Mouse (Mus musculus): ENCODE results near the gene Akr1b10. TPM values are rescaled to one million over a fixed set of nuclear protein-coding genes. Genes with fewer than 3 reads are reported as not detected.
"Not testable (repeated sequence)": the region's sequence is repeated elsewhere in the genome, so short reads cannot be mapped to it uniquely, and the experiment has no call there.

Akr1b10 gene
- polyA plus RNA-seq, 1 experiment from 2014 or later = 44.8 TPM

- Histone ChIP-seq H3K4me3 (peak overlapping the region; percentile 70), H3K27me3 (ENCODE audit: insufficient read depth, poor library complexity, severe bottlenecking) (no peaks in the 10 kb centered on the region), H3K27ac (peak overlapping the region; percentile 89), H3K9me3 (no peaks in the 10 kb centered on the region), H3K4me1 (peaks cover 5% of the 10 kb centered on the region; the same call in 1 of the 2 replicates), H3K36me3 (peaks cover 22% of the 10 kb centered on the region)
- WGBS = 2% methylated on average over 13 of the region's 13 CpGs
- no peak for DNase-seq (ENCODE audit: low spot score)
Measured at GRCm38 (mm10) chr6:34384701-34385370, 818 bp downstream of the Akr1b10 start.

DNA sequence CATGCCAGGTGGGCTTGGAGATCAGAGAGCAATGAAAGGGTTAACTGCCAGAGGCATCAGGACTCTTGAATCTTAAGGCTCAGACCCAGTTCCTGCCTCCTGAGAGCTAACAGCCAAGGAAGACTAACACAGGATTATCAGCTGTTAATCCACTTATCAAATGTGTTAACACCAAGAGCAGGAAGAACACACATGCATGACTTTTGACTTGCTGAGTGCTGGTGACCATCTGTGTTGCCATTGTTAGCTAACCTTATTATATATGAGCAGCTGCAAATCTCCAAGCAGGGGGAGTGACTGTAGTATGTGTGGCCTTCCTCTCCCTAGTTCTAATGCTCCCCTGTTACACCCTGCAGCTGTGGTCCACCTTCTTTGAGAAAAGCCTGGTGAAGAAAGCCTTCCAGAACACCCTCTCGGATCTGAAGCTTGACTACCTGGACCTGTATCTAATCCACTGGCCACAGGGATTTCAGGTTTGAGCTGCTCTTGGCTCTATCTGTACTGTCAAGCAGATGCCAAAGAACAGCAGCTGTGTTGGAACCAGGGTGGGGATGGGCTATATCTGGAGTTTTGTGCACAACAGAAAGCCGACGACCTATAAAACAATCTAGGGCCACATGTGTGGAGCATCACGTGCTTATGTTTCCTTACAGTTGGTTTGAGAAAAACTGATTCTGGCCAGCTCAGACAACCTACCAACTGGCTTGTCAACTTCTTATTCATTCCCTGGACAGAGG, 4.6 kb downstream of the Akr1b10 start:
- DNase-seq (ENCODE audit: low spot score) = no peak
- 75% methylated on average over 4 of the region's 4 CpGs for whole genome bisulfite sequencing
- peaks cover 59% of the 10 kb centered on the region for H3K36me3 ChIP-seq
- no peaks in the 10 kb centered on the region for H3K27me3 ChIP-seq (ENCODE audit: insufficient read depth, poor library complexity, severe bottlenecking)
- H3K4me3 ChIP-seq = no peak overlapping the region
- no peaks in the 10 kb centered on the region for H3K9me3 ChIP-seq
- peaks cover 5% of the 10 kb centered on the region; the same call in 1 of the 2 replicates for H3K4me1 ChIP-seq
- no peak overlapping the region for H3K27ac ChIP-seq

GRCm38 (mm10) chr6:34395897-34396296, 11.9 kb downstream of the Akr1b10 start:
- no peak overlapping the region for H3K27ac ChIP-seq
- H3K9me3 ChIP-seq = no peaks in the 10 kb centered on the region
- peaks cover 71% of the 10 kb centered on the region for H3K36me3 ChIP-seq
- H3K4me3 ChIP-seq = no peak overlapping the region
- no peaks in the 10 kb centered on the region for H3K4me1 ChIP-seq
- WGBS = 76% methylated on average over 5 of the region's 5 CpGs
- no peaks in the 10 kb centered on the region for H3K27me3 ChIP-seq (ENCODE audit: insufficient read depth, poor library complexity, severe bottlenecking)
- DNase-seq (ENCODE audit: low spot score) = no peak

GRCm38 (mm10) chr6:34398431-34398830, 14.4 kb downstream of the Akr1b10 start:
- H3K9me3 ChIP-seq = no peaks in the 10 kb centered on the region
- H3K27me3 ChIP-seq (ENCODE audit: insufficient read depth, poor library complexity, severe bottlenecking) = no peaks in the 10 kb centered on the region
- H3K4me1 ChIP-seq = no peaks in the 10 kb centered on the region
- WGBS = 77% methylated on average over 6 of the region's 6 CpGs
- DNase-seq (ENCODE audit: low spot score) = no peak
- no peak overlapping the region for H3K27ac ChIP-seq
- no peak overlapping the region for H3K4me3 ChIP-seq
- H3K36me3 ChIP-seq = peaks cover 46% of the 10 kb centered on the region

DNA sequence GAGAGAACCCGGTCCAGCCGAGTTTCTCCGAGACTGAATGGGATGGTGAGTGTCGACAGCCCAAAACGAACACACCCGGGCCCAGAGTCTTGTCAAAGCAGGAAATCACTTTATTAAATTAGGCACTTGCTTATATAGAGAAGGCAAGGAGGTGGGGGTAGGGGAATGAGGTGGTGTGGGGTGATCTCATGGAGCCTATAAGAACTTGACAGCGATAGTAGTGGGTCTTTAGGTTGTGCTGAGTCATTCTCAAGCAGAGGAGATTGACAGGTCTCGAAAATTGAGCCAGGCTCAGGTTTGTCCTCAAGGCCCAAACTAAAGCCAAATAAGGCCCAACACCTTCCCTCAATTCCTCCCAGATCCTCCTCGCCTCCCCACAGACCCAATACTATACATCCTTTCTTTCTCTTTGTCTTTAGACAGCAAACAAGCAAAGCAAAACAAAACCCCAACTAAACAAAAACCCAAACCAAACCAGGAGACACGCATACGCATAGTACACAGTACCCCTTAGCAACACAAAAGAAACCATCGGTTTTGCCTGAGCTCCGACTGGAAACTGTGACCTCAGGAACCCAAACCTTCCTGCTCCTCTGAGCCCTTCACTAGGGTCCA, 15.7 kb downstream of the Akr1b10 start:
- 81% methylated on average over 13 of the region's 13 CpGs for WGBS
- Histone ChIP-seq H3K27ac (no peak overlapping the region), H3K9me3 (no peaks in the 10 kb centered on the region), H3K36me3 (peaks cover 34% of the 10 kb centered on the region), H3K27me3 (ENCODE audit: insufficient read depth, poor library complexity, severe bottlenecking) (no peaks in the 10 kb centered on the region), H3K4me3 (no peak overlapping the region), H3K4me1 (no peaks in the 10 kb centered on the region)
- no peak for DNase-seq (ENCODE audit: low spot score)

- no peaks in the 10 kb centered on the region for H3K4me1 ChIP-seq
- no peak overlapping the region for H3K27ac ChIP-seq
- no peaks in the 10 kb centered on the region for H3K9me3 ChIP-seq
- H3K36me3 ChIP-seq = peaks cover 26% of the 10 kb centered on the region
- no peak for DNase-seq (ENCODE audit: low spot score)
- WGBS = 63% methylated on average over 2 of the region's 2 CpGs
- no peaks in the 10 kb centered on the region for H3K27me3 ChIP-seq (ENCODE audit: insufficient read depth, poor library complexity, severe bottlenecking)
- H3K4me3 ChIP-seq = no peak overlapping the region
Measured at GRCm38 (mm10) chr6:34400696-34401095, 16.7 kb downstream of the Akr1b10 start.

- no peak for DNase-seq (ENCODE audit: low spot score)
- no peaks in the 10 kb centered on the region for H3K4me1 ChIP-seq
- H3K4me3 ChIP-seq = no peak overlapping the region
- no peaks in the 10 kb centered on the region for H3K36me3 ChIP-seq
- WGBS = 89% methylated on average over 4 of the region's 4 CpGs
- no peak overlapping the region for H3K27ac ChIP-seq
- peaks cover 4% of the 10 kb centered on the region; the same call in 1 of the 2 replicates for H3K9me3 ChIP-seq
- H3K27me3 ChIP-seq (ENCODE audit: insufficient read depth, poor library complexity, severe bottlenecking) = no peaks in the 10 kb centered on the region
Measured at GRCm38 (mm10) chr6:34406746-34407145, 22.7 kb downstream of the Akr1b10 start.

- DNase-seq (ENCODE audit: low spot score) = no peak
- Histone ChIP-seq H3K4me3 (no peak overlapping the region), H3K9me3 (peaks cover 4% of the 10 kb centered on the region; the same call in 1 of the 2 replicates), H3K36me3 (no peaks in the 10 kb centered on the region), H3K27ac (no peak overlapping the region), H3K4me1 (no peaks in the 10 kb centered on the region), H3K27me3 (ENCODE audit: insufficient read depth, poor library complexity, severe bottlenecking) (no peaks in the 10 kb centered on the region)
- 87% methylated on average over 10 of the region's 10 CpGs for WGBS
Measured at GRCm38 (mm10) chr6:34407403-34407802, 23.4 kb downstream of the Akr1b10 start.

DNA sequence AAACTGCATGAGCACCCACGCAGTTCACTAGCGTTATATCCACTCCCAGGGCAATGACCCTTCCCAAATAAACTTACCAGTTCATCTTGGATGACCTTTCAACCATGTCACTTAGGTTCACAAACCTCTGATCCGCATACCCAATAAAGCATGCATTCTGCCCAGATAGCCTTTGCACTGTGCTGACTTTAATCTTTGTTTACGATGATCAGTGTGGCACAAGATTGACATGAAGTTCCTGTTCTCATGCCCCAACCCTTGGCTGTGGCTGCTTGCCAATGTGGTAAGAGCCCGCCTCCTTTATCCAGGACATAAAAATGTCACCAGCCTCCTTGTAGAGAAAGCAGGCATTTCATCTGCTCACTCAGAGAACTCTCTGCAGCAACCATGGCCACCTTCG, 28.0 kb downstream of the Akr1b10 start, which contains the start of gene Akr1b7:
Akr1b7 (plus strand) TSS at position 312 of the 400 bp plus-strand sequence.
- Histone ChIP-seq H3K36me3 (no peaks in the 10 kb centered on the region), H3K27me3 (ENCODE audit: insufficient read depth, poor library complexity, severe bottlenecking) (no peaks in the 10 kb centered on the region), H3K4me1 (no peaks in the 10 kb centered on the region), H3K9me3 (no peaks in the 10 kb centered on the region), H3K27ac (no peak within 1 kb of the TSS), H3K4me3 (no peak within 1 kb of the TSS)
- DNase-seq (ENCODE audit: low spot score) = no peak
- WGBS = 76% methylated on average over 6 of the region's 6 CpGs

DNA sequence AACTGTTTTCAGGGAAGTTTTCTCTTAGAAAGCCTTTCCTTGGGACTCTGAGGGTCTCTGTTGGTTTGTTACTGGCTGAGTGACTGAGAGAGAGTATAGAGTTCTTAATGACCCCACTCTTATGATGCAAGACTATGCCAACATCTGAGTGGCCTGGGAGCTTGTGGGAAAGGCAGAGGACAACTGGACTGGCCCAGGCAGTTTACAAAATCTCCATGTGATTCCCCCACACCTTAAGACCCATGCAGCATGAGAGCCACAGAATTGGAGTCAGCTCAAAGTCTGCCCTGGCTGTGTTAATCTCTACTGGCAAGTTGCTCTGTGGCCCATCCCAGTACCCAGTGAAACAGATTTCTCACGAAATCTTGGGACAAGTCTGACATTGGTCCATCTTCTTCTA, 28.7 kb downstream of the Akr1b10 start:
- no peak for DNase-seq (ENCODE audit: low spot score)

DNA sequence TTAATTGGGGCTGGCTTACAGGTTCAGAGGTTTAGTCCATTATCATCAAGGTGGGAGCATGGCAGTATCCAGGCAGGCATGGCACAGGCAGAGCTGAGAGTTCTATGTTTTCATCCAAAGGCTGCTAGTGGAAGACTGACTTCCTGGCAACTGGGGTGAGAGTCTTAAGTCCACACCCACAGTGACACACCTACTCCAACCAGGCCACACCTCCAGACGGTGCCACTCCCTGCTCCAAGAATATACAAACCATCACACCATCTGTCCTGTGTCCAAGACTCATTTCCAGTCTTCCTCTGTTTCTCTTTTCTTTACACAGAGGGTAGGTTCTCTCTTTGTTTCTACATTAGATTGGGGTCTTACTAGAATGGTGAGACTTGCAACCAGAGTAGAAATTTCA, 29.4 kb downstream of the Akr1b10 start:
- not testable (repeated sequence) for H3K36me3 ChIP-seq; DNase-seq (ENCODE audit: low spot score); H3K4me1 ChIP-seq; H3K4me3 ChIP-seq; H3K27ac ChIP-seq; H3K27me3 ChIP-seq (ENCODE audit: insufficient read depth, poor library complexity, severe bottlenecking); H3K9me3 ChIP-seq
- WGBS = 54% methylated on average over 1 of the region's 1 CpGs

More for the DNA sequence above, 28.7 kb downstream of the Akr1b10 start:
- no peaks in the 10 kb centered on the region for H3K9me3 ChIP-seq
- H3K27ac ChIP-seq = no peak overlapping the region
- H3K4me3 ChIP-seq = no peak overlapping the region
- WGBS = 72% methylated on average over 1 of the region's 1 CpGs
- H3K4me1 ChIP-seq = no peaks in the 10 kb centered on the region
- H3K36me3 ChIP-seq = no peaks in the 10 kb centered on the region
- H3K27me3 ChIP-seq (ENCODE audit: insufficient read depth, poor library complexity, severe bottlenecking) = no peaks in the 10 kb centered on the region

GRCm38 (mm10) chr6:34416521-34416920, 32.5 kb downstream of the Akr1b10 start:
- Histone ChIP-seq H3K27ac (no peak overlapping the region), H3K27me3 (ENCODE audit: insufficient read depth, poor library complexity, severe bottlenecking) (no peaks in the 10 kb centered on the region), H3K36me3 (no peaks in the 10 kb centered on the region), H3K9me3 (no peaks in the 10 kb centered on the region), H3K4me1 (no peaks in the 10 kb centered on the region), H3K4me3 (no peak overlapping the region)
- WGBS = 91% methylated on average over 2 of the region's 2 CpGs
- no peak for DNase-seq (ENCODE audit: low spot score)

DNA sequence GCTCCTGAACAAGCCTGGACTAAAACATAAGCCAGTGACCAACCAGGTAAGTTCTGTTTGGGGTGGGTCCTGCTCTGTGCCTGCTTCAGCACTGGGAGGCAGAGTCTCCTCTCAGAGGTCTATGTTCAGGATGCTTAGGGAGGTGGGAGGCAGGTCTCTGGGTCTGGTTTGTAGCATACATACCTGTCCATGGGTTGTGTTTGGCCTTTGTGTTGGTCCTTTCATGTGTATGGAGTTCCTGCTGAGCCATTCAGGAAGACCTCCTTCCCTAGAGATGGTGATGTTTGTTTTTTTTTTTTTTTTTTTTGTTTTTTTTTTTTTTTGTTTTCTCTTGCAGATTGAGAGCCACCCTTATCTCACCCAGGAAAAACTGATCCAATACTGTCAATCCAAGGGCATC, 35.1 kb downstream of the Akr1b10 start:
- no peaks in the 10 kb centered on the region for H3K27me3 ChIP-seq (ENCODE audit: insufficient read depth, poor library complexity, severe bottlenecking)
- no peaks in the 10 kb centered on the region for H3K36me3 ChIP-seq
- H3K4me1 ChIP-seq = no peaks in the 10 kb centered on the region

More for the DNA sequence above, 35.1 kb downstream of the Akr1b10 start:
- Histone ChIP-seq H3K4me3 (no peak overlapping the region), H3K27ac (no peak overlapping the region), H3K9me3 (no peaks in the 10 kb centered on the region)
- DNase-seq (ENCODE audit: low spot score) = no peak
